Mouse (Mus musculus): ENCODE data around the gene Sart3. TPM values are rescaled to one million over a fixed set of nuclear protein-coding genes. Genes with fewer than 3 reads are reported as not detected.

The Sart3 gene
- total RNA-seq, 1 experiment: 78.0 TPM

DNA sequence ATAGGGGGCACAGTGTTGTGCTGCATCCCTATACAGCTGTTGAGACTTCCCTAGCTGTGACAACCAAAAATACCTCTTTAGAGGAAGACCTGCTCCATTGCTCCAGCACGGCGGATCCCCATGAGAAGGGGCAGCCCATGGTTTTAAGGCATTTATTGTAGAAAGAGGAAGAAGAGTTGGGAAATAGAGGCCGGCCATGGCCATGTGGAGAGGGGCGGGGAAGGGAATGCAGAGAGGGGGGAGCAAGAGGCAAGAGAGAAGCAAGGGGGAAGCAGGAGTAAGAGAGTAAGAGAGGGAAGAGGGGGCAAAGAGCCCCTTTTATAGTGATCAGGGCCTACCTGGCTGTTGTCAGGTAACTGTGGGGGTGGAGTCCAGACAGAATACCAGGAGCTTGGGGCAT lies 37.8 kb upstream of the Sart3 start:
- Histone ChIP-seq H3K4me1 (ENCODE audit: control insufficient read depth in 2 of 2, insufficient read depth in 2 of 2, low read length in 2 of 2, poor library complexity in 1 of 2) (peaks cover 0 to 13% of the 10 kb centered on the region in 2 experiments; a peak in 2 of 4 replicates), H3K36me3 (ENCODE audit: control insufficient read depth, insufficient read depth, low read length, poor library complexity, severe bottlenecking) (no peaks in the 10 kb centered on the region), H3K27ac (ENCODE audit: insufficient read depth, low read depth, low read length, poor library complexity, severe bottlenecking) (no peak overlapping the region), H3K9me3 (ENCODE audit: control insufficient read depth, insufficient read depth, low read depth, low read length) (no peaks in the 10 kb centered on the region), H3K4me3 (ENCODE audit: insufficient read depth in 1 of 2, low read depth in 1 of 2, low read length in 2 of 2, poor library complexity in 1 of 2, severe bottlenecking in 1 of 2) (no peak overlapping the region), H3K9ac (ENCODE audit: insufficient read depth, low read depth, low read length, poor library complexity, severe bottlenecking) (no peak overlapping the region)
- DNase-seq (ENCODE audit: low read depth, low spot score): no peak
- TF ChIP-seq ZNF384 (IDR thresholded peaks at IDR 0.05; ENCODE audit: low read depth, low read length) (no peak), HCFC1 (IDR thresholded peaks at IDR 0.05; ENCODE audit: borderline replicate concordance, insufficient read depth, low read length) (no peak), MAFK (IDR thresholded peaks at IDR 0.05; ENCODE audit: insufficient read depth, low read depth, low read length) (no peak), CHD2 (IDR thresholded peaks at IDR 0.05; ENCODE audit: low read depth, low read length) (no peak), ZC3H11A (IDR thresholded peaks at IDR 0.05; ENCODE audit: borderline replicate concordance, low read depth, low read length) (no peak)
- in situ Hi-C loops (cut with MboI; ENCODE audit: low sequenced_read_pairs in 2 of 2, unreplicated experiment in 2 of 2): loop anchor here in 1 of 2 experiments (5.0 to 10.0 kb wide), 2 partner anchors 33 to 445 kb away; no protein-coding TSS in a partner anchor

DNA sequence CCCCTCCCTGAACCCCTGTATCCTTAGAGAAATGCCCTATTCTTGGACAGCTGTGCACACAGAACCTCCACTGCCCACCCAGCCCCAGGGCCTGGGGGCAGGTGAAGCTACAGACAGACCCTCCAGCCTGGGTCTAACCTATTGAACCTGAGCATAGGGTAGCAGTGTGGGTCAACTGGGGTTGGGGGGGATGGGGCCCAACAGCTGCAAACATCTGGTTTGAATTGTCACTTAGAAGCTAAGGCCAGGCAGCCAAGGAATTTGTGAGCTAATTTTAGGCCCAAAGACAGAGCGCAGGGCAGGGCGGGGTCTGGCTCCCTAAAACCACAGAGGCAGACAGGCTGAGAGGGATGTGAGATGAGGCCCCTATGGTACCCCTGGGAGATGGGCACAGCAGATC lies 35.9 kb upstream of the Sart3 start:
- no peaks in the 10 kb centered on the region for H3K9me3 ChIP-seq (ENCODE audit: control insufficient read depth, insufficient read depth, low read depth, low read length)
- no peak overlapping the region for H3K27ac ChIP-seq (ENCODE audit: insufficient read depth, low read depth, low read length, poor library complexity, severe bottlenecking)
- no peaks in the 10 kb centered on the region for H3K4me1 ChIP-seq (ENCODE audit: control insufficient read depth in 2 of 2, insufficient read depth in 2 of 2, low read length in 2 of 2, poor library complexity in 1 of 2)
- H3K4me3 ChIP-seq (ENCODE audit: insufficient read depth in 1 of 2, low read depth in 1 of 2, low read length in 2 of 2, poor library complexity in 1 of 2, severe bottlenecking in 1 of 2): no peak overlapping the region
- DNase-seq (ENCODE audit: low read depth, low spot score): no peak
- in situ Hi-C loops (cut with MboI; ENCODE audit: low sequenced_read_pairs in 2 of 2, unreplicated experiment in 2 of 2): no loop called here
- no peaks in the 10 kb centered on the region for H3K36me3 ChIP-seq (ENCODE audit: control insufficient read depth, insufficient read depth, low read length, poor library complexity, severe bottlenecking)
- H3K9ac ChIP-seq (ENCODE audit: insufficient read depth, low read depth, low read length, poor library complexity, severe bottlenecking): no peak overlapping the region
- TF ChIP-seq ZC3H11A (IDR thresholded peaks at IDR 0.05; ENCODE audit: borderline replicate concordance, low read depth, low read length) (no peak), MAFK (IDR thresholded peaks at IDR 0.05; ENCODE audit: insufficient read depth, low read depth, low read length) (no peak), CHD2 (IDR thresholded peaks at IDR 0.05; ENCODE audit: low read depth, low read length) (no peak), HCFC1 (IDR thresholded peaks at IDR 0.05; ENCODE audit: borderline replicate concordance, insufficient read depth, low read length) (no peak), ZNF384 (IDR thresholded peaks at IDR 0.05; ENCODE audit: low read depth, low read length) (no peak)

DNA sequence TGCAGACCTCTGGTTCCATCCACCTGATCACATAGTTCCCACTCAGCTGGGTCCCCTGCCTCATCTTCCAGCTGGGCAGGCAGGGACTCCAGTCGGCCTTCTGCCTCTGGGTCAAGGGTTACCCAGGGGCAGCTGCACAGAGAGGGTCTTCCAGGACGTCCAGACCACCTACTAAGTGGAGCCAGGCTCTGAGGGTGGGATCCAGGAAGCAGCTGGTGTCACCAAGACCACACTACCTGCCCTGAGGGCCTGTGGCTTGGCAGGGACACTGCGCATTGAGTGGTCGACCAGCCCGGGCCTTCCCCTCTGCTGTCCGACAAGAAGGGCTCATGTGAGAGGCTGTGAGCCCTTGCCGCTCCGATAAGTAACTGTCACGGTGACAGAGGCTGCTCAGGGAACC lies 35.4 kb upstream of the Sart3 start:
- TF ChIP-seq HCFC1 (IDR thresholded peaks at IDR 0.05; ENCODE audit: borderline replicate concordance, insufficient read depth, low read length) (no peak), MAFK (IDR thresholded peaks at IDR 0.05; ENCODE audit: insufficient read depth, low read depth, low read length) (no peak), ZNF384 (IDR thresholded peaks at IDR 0.05; ENCODE audit: low read depth, low read length) (no peak), ZC3H11A (IDR thresholded peaks at IDR 0.05; ENCODE audit: borderline replicate concordance, low read depth, low read length) (no peak), CHD2 (IDR thresholded peaks at IDR 0.05; ENCODE audit: low read depth, low read length) (no peak)
- DNase-seq (ENCODE audit: low read depth, low spot score): no peak
- Histone ChIP-seq H3K4me1 (ENCODE audit: control insufficient read depth in 2 of 2, insufficient read depth in 2 of 2, low read length in 2 of 2, poor library complexity in 1 of 2) (no peaks in the 10 kb centered on the region), H3K27ac (ENCODE audit: insufficient read depth, low read depth, low read length, poor library complexity, severe bottlenecking) (no peak overlapping the region), H3K9ac (ENCODE audit: insufficient read depth, low read depth, low read length, poor library complexity, severe bottlenecking) (no peak overlapping the region), H3K36me3 (ENCODE audit: control insufficient read depth, insufficient read depth, low read length, poor library complexity, severe bottlenecking) (no peaks in the 10 kb centered on the region), H3K9me3 (ENCODE audit: control insufficient read depth, insufficient read depth, low read depth, low read length) (no peaks in the 10 kb centered on the region), H3K4me3 (ENCODE audit: insufficient read depth in 1 of 2, low read depth in 1 of 2, low read length in 2 of 2, poor library complexity in 1 of 2, severe bottlenecking in 1 of 2) (no peak overlapping the region)
- in situ Hi-C loops (cut with MboI; ENCODE audit: low sequenced_read_pairs in 2 of 2, unreplicated experiment in 2 of 2): no loop called here

DNA sequence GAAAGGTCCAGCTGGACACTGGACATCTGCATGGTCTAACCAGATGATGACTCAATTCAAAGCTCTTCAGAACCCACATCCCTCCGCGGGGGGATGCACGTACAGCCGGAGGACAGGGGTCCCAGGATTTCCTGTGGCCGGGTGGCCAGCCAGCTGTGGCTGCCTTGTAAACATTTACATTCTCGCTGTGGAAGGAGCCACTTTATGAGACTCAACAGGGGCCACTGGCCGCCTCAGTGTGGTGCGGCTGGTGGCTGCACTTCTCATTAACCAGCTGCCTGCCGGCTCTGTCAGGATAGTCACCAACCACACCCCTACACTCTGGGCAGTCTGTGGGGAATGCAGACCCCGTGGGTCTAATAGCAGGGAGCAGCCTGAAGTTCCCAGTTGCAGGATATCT lies 34.1 kb upstream of the Sart3 start:
- H3K36me3 ChIP-seq (ENCODE audit: control insufficient read depth, insufficient read depth, low read length, poor library complexity, severe bottlenecking): no peaks in the 10 kb centered on the region
- H3K9me3 ChIP-seq (ENCODE audit: control insufficient read depth, insufficient read depth, low read depth, low read length): no peaks in the 10 kb centered on the region
- no peak overlapping the region for H3K4me3 ChIP-seq (ENCODE audit: insufficient read depth in 1 of 2, low read depth in 1 of 2, low read length in 2 of 2, poor library complexity in 1 of 2, severe bottlenecking in 1 of 2)
- no peak overlapping the region for H3K27ac ChIP-seq (ENCODE audit: insufficient read depth, low read depth, low read length, poor library complexity, severe bottlenecking)
- no peaks in the 10 kb centered on the region for H3K4me1 ChIP-seq (ENCODE audit: control insufficient read depth in 2 of 2, insufficient read depth in 2 of 2, low read length in 2 of 2, poor library complexity in 1 of 2)
- in situ Hi-C loops (cut with MboI; ENCODE audit: low sequenced_read_pairs in 2 of 2, unreplicated experiment in 2 of 2): no loop called here
- H3K9ac ChIP-seq (ENCODE audit: insufficient read depth, low read depth, low read length, poor library complexity, severe bottlenecking): no peak overlapping the region
- TF ChIP-seq ZC3H11A (IDR thresholded peaks at IDR 0.05; ENCODE audit: borderline replicate concordance, low read depth, low read length) (no peak), MAFK (IDR thresholded peaks at IDR 0.05; ENCODE audit: insufficient read depth, low read depth, low read length) (no peak)
- DNase-seq (ENCODE audit: low read depth, low spot score): no peak

GRCm38 (mm10) chr5:113805301-113805700 lies 33.0 kb upstream of the Sart3 start:
- no peak overlapping the region for H3K9ac ChIP-seq (ENCODE audit: insufficient read depth, low read depth, low read length, poor library complexity, severe bottlenecking)
- H3K9me3 ChIP-seq (ENCODE audit: control insufficient read depth, insufficient read depth, low read depth, low read length): no peaks in the 10 kb centered on the region
- no peak overlapping the region for H3K27ac ChIP-seq (ENCODE audit: insufficient read depth, low read depth, low read length, poor library complexity, severe bottlenecking)
- no peak for DNase-seq (ENCODE audit: low read depth, low spot score)
- peaks cover 0 to 5% of the 10 kb centered on the region in 2 experiments; a peak in 2 of 4 replicates for H3K4me1 ChIP-seq (ENCODE audit: control insufficient read depth in 2 of 2, insufficient read depth in 2 of 2, low read length in 2 of 2, poor library complexity in 1 of 2)
- in situ Hi-C loops (cut with MboI; ENCODE audit: low sequenced_read_pairs in 2 of 2, unreplicated experiment in 2 of 2): no loop called here
- H3K4me3 ChIP-seq (ENCODE audit: insufficient read depth in 1 of 2, low read depth in 1 of 2, low read length in 2 of 2, poor library complexity in 1 of 2, severe bottlenecking in 1 of 2): no peak overlapping the region
- H3K36me3 ChIP-seq (ENCODE audit: control insufficient read depth, insufficient read depth, low read length, poor library complexity, severe bottlenecking): no peaks in the 10 kb centered on the region
- no peak for TF ChIP-seq ZNF384 (IDR thresholded peaks at IDR 0.05; ENCODE audit: low read depth, low read length)
- no peak for TF ChIP-seq ZC3H11A (IDR thresholded peaks at IDR 0.05; ENCODE audit: borderline replicate concordance, low read depth, low read length)
- no peak for TF ChIP-seq MAFK (IDR thresholded peaks at IDR 0.05; ENCODE audit: insufficient read depth, low read depth, low read length)
- TF ChIP-seq CHD2 (IDR thresholded peaks at IDR 0.05; ENCODE audit: low read depth, low read length): no peak
- TF ChIP-seq HCFC1 (IDR thresholded peaks at IDR 0.05; ENCODE audit: borderline replicate concordance, insufficient read depth, low read length): no peak

Measured in ES-E14 (cell line).